Mouse (Mus musculus): ENCODE measurements at regions not wholly inside any gene's neighbourhood (a gene's known extent, or its start where the extent isn't known, plus 50 kb on each side); places are given as distances from the start of the nearest gene placed in this dataset.
A peak's percentile ranks its signal among the peaks of the same experiment; 100 is the strongest.

GRCm38 (mm10) chr1:69771436-69771835 lies 55.3 kb upstream of the Spag16 start:
- Histone ChIP-seq H3K36me3 (ENCODE audit: control insufficient read depth, insufficient read depth, low read length) (no peaks in the 10 kb centered on the region), H3K27me3 (ENCODE audit: control insufficient read depth, insufficient read depth, low read length) (no peaks in the 10 kb centered on the region), H3K27ac (replicated peaks) (no peak overlapping the region), H3K4me3 (ENCODE audit: low read depth, low read length) (no peak overlapping the region), H3K9ac (ENCODE audit: low read length) (no peak overlapping the region), H3K9me3 (ENCODE audit: control insufficient read depth, low read length) (no peaks in the 10 kb centered on the region), H3K4me2 (replicated peaks; ENCODE audit: low read depth) (no peak overlapping the region), H3K4me1 (replicated peaks; ENCODE audit: control insufficient read depth, insufficient read depth) (no peaks in the 10 kb centered on the region)
- no peak for DNase-seq (ENCODE audit: low spot score)
- WGBS = 76% methylated on average over 2 of the region's 2 CpGs
- TF ChIP-seq CTCF (IDR thresholded peaks at IDR 0.05; ENCODE audit: low read depth) (no peak), EP300 (optimal IDR thresholded peaks at IDR 0.05) (no peak)
- no peak for ATAC-seq (ENCODE audit: low FRiP score, low TSS enrichment)

- Histone ChIP-seq H3K4me1 (replicated peaks; ENCODE audit: control insufficient read depth, insufficient read depth) (no peaks in the 10 kb centered on the region), H3K4me2 (replicated peaks; ENCODE audit: low read depth) (no peak overlapping the region), H3K9me3 (ENCODE audit: control insufficient read depth, low read length) (no peaks in the 10 kb centered on the region), H3K4me3 (ENCODE audit: low read depth, low read length) (no peak overlapping the region), H3K36me3 (ENCODE audit: control insufficient read depth, insufficient read depth, low read length) (no peaks in the 10 kb centered on the region), H3K27me3 (ENCODE audit: control insufficient read depth, insufficient read depth, low read length) (no peaks in the 10 kb centered on the region), H3K9ac (ENCODE audit: low read length) (no peak overlapping the region), H3K27ac (replicated peaks) (no peak overlapping the region)
- TF ChIP-seq EP300 (optimal IDR thresholded peaks at IDR 0.05) (no peak), CTCF (IDR thresholded peaks at IDR 0.05; ENCODE audit: low read depth) (peak; percentile 64)
- 57% methylated on average over 4 of the region's 4 CpGs for WGBS
- no peak for DNase-seq (ENCODE audit: low spot score)
- ATAC-seq (ENCODE audit: low FRiP score, low TSS enrichment) = no peak
Measured at GRCm38 (mm10) chr1:69775589-69775988, 51.2 kb upstream of the Spag16 start.

Measured in stomach, postnatal 0 days (tissue).